Mouse (Mus musculus) liver, embryonic 14.5 days (tissue): ENCODE results near the gene Megf11.

Experiments used
- CTCF ChIP-seq: IDR thresholded peaks from 2 replicates; pipeline ENCODE4 v1.5.1; 2016; ENCODE audit warnings: antibody characterized with exemption, low read depth, control low read depth
- EP300 ChIP-seq: IDR thresholded peaks from 2 replicates; pipeline ENCODE4 v1.6.1; 2016; ENCODE audit warnings: antibody characterized with exemption, low read depth

DNA sequence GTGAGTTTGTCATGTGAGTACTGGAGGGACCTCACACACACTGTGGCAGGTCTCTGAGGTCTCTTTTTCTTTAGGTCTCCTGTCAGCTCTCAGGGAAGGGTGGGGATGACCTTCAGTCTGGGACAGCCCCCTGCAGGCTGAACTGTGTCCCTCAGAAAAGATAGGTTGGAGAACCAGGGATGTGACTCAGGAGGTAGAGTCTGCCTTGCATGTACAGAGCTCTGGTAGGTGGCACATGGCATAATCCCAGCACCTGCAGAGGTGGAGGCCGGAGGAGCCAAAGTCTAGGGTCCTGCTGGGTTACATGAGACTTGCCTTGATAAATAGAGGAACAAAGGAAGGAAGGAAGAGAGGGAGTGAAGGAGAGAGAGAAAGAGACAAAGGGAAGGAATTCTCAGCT lies 206.0 kb downstream of the Megf11 start:
- TF ChIP-seq CTCF (peak; percentile 89), EP300 (no peak)
